Mouse (Mus musculus) adrenal gland, postnatal 0 days (tissue): ENCODE results near the gene Skida1. TPM values are rescaled to one million over a fixed set of nuclear protein-coding genes. Genes with fewer than 3 reads are reported as not detected.
A peak's percentile ranks its signal among the peaks of the same experiment; 100 is the strongest.

Experiments used
- microRNA-seq: library from miRNA; unstranded; fragments of <30 nt; microRNA quantifications from one replicate; pipeline ENCODE4, GENCODE M21; 2016; ENCODE audit warnings: borderline replicate concordance; ENCODE audit not compliant: insufficient number of aligned reads
- polyA plus RNA-seq: library from polyadenylated mRNA; unstranded; fragments of >200 nt; fragmentation: Nextera tagmentation; extraction: Ambion mirVana; gene quantifications from 2 replicates; pipeline ENCODE4 v1.2.1, GENCODE M21; 2015

Skida1 gene
- polyA plus RNA-seq: 2.6 and 3.2 TPM in 2 replicates

DNA sequence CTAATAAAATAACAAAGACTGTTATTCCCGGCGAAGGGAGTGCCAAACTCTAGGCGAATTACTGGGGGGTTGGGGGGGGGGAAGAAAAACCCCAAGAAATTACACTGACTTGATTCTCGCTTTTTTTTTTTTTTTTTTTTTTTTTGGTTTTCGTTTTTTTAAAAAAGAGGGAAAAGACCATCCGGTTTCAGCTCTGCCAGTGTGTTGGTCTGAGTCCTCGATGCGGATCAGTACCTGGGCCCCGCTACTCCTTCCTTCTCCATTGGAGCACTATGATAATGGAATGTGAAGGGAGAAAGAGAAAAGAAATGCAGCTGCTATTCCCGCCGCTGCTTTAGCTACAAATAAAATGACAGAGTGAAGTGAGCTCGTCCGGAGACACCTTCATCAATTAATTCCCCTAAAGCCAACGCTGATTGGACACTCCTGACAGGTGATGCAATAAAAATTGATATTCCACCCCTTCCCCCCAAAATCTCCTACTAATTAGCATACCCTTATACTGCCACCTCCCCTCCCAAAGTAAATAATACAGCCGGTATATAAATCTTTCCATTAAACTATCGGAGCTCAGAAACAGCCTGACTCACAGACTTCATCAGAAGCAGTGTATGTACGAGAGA is at the start of gene Skida1:
Skida1 (minus strand) TSS at position 599 of the 623 bp plus-strand sequence.

DNA sequence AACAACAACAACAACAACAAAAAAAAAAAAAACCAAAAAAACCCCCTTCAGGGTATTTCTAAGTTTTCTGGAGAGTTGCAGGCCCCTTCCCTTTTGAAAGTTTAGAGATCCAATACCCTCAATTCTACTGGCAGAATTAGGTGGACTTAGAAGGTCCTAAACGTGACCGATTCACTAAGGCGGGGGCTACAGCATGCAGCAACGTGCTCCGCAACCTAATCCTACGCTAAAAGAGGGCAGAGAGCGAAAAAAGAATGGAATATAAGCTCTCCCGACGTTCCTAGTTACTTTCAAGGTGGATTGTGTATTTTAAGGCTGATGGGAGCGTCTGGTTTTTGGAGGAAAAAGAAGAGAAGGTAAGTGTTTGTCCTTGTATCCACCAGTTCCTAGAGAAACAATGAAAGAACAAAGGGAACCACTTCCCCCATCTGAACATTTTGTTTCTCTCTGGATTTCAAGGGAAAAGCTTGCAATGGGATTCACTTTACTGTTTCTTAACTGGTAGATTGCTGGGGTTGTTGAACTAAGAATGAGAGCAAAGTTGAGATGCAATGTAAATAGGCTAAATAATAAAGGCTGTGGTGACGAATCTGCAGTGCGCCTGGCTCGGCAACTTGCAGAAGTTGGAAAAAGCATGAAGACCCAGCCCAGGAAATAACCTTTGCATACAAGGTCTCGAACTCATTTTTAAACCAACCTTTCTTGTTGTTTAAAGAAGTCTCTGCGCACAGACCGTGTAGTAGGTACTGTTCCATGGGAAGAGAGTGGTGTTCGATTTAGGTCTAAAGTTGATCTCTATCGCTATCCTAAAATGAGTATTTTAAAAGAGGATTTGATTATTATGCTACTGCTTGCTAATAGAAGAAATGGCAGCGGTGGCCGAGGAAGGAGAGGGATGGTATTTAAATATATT is 6.4 kb upstream of the Skida1 start, which contains the start of gene Mllt10:
Mllt10 (plus strand) TSS at position 222 of the 913 bp plus-strand sequence.

GRCm38 (mm10) chr2:18037491-18037890 is 11.4 kb downstream of the Skida1 start, which contains the start of gene A930004D18Rik:
Gene A930004D18Rik, minus strand, starts transcription at chr2:18037737.

GRCm38 (mm10) chr2:17996858-17997257 is 52.0 kb downstream of the Skida1 start, which contains the start of gene H2al2a:
Gene H2al2a, minus strand, starts transcription at chr2:17996958.

Small RNA genes lying within 50 kb of the gene (microRNA-seq; reads per million reads assigned to microRNA genes)
- gene Mir7655: 4.9 reads per million, percentile 5 among the genes with 10 or more reads in this experiment

Other genes starting within 250 kb of the Skida1 start
- not detected in 2 replicates for gene H2al2a, start 52.1 kb downstream of the Skida1 start, polyA plus RNA-seq
- 8.0 and 8.3 TPM in 2 replicates for gene A930004D18Rik, start 11.3 kb downstream of the Skida1 start, polyA plus RNA-seq
- gene Mllt10, start 6.2 kb upstream of the Skida1 start, polyA plus RNA-seq: 26.1 and 33.0 TPM in 2 replicates